29 mouse cellular contexts compared by ENCODE assay signal in genomic region chr2:158684910-158685309, GRCm38 (mm10). TPM values are rescaled to one million over a fixed set of nuclear protein-coding genes. Genes with fewer than 3 reads are reported as not detected.
DNase-seq lines count a peak whose midpoint lies in the region; ATAC-seq and TF ChIP-seq lines count a peak whose summit lies in the region.
"Had no signal": no experiment of that assay in that cellular context is flagged by ENCODE, and none has a peak within 500 bp of the region (broad histone marks: within the 10 kb centered on the region; RNA-seq: fewer than 3 reads in every experiment).

No protein-coding gene starts in this region.

- TF ChIP-seq CTCF in heart, adult 2 months (IDR thresholded peaks at IDR 0.05) = no peak
- TF ChIP-seq CTCF in left cerebral cortex, adult 2 months (IDR thresholded peaks at IDR 0.05) = no peak

- intact Hi-C loops in heart, adult 2 months (cut with DNase I) = loop anchor here (5.0 kb wide), 1 partner anchor 52 kb away; no protein-coding TSS in a partner anchor
- intact Hi-C loops in left cerebral cortex, adult 2 months (cut with DNase I) = no loop called here

- no peak for TF ChIP-seq EP300 in heart, adult 2 months (IDR thresholded peaks at IDR 0.05; ENCODE audit: insufficient read depth, low read depth, low read length)

- H3K4me3 ChIP-seq in forebrain, embryonic 15.5 days = no peak overlapping the region
- no peak overlapping the region for H3K4me3 ChIP-seq in forebrain, embryonic 12.5 days (replicated peaks)
- H3K4me3 ChIP-seq in heart, adult 2 months = no peak overlapping the region
- no peak overlapping the region for H3K4me3 ChIP-seq in heart, embryonic 10.5 days
- no peak overlapping the region for H3K4me3 ChIP-seq in left cerebral cortex, adult 2 months
- H3K4me3 ChIP-seq in brown adipose tissue, adult 24 weeks (ENCODE audit: insufficient read depth, low read depth, low read length) = no peak overlapping the region
- H3K4me3 ChIP-seq: embryonic facial prominence, embryonic 13.5 days; hindbrain, embryonic 10.5 days; intestine, embryonic 15.5 days; limb, embryonic 10.5 days; limb, embryonic 15.5 days; liver, embryonic 13.5 days; megakaryocyte, embryonic 14.5 days; neural tube, embryonic 13.5 days had no signal

- WGBS in forebrain, embryonic 15.5 days = 89% methylated on average over 3 of the region's 3 CpGs
- WGBS in forebrain, embryonic 12.5 days = 92% methylated on average over 3 of the region's 3 CpGs
- WGBS in heart, adult 2 months = 59% methylated on average over 3 of the region's 3 CpGs
- WGBS in heart, embryonic 10.5 days = 79% methylated on average over 3 of the region's 3 CpGs

- H3K9me3 ChIP-seq in forebrain, embryonic 15.5 days = no peaks in the 10 kb centered on the region
- H3K9me3 ChIP-seq in forebrain, embryonic 12.5 days = no peaks in the 10 kb centered on the region
- H3K9me3 ChIP-seq in heart, embryonic 10.5 days = no peaks in the 10 kb centered on the region
- H3K9me3 ChIP-seq: embryonic facial prominence, embryonic 13.5 days; G1E; hindbrain, embryonic 10.5 days; intestine, embryonic 15.5 days; limb, embryonic 10.5 days; limb, embryonic 15.5 days; liver, embryonic 13.5 days; megakaryocyte, embryonic 14.5 days; neural tube, embryonic 13.5 days had no signal

- no peak overlapping the region for H3K9ac ChIP-seq in forebrain, embryonic 15.5 days (replicated peaks)
- no peak overlapping the region for H3K9ac ChIP-seq in forebrain, embryonic 12.5 days
- no peak overlapping the region for H3K9ac ChIP-seq in heart, adult 2 months (ENCODE audit: low read depth, low read length)
- H3K9ac ChIP-seq: embryonic facial prominence, embryonic 13.5 days; intestine, embryonic 15.5 days; limb, embryonic 15.5 days; liver, embryonic 13.5 days; neural tube, embryonic 13.5 days had no signal

- H3K4me2 ChIP-seq in forebrain, embryonic 15.5 days (replicated peaks) = no peak overlapping the region
- no peak overlapping the region for H3K4me2 ChIP-seq in forebrain, embryonic 12.5 days
- H3K4me2 ChIP-seq: embryonic facial prominence, embryonic 13.5 days; intestine, embryonic 15.5 days; limb, embryonic 15.5 days; liver, embryonic 13.5 days; neural tube, embryonic 13.5 days had no signal

- H3K27ac ChIP-seq in forebrain, embryonic 15.5 days (replicated peaks) = peak overlapping the region; percentile 75
- no peak overlapping the region for H3K27ac ChIP-seq in forebrain, embryonic 12.5 days
- H3K27ac ChIP-seq in heart, adult 2 months = peak overlapping the region; percentile 15; the same call in 1 of the 2 replicates
- no peak overlapping the region for H3K27ac ChIP-seq in heart, embryonic 10.5 days
- peak overlapping the region; percentile 56 for H3K27ac ChIP-seq in left cerebral cortex, adult 2 months
- H3K27ac ChIP-seq in brown adipose tissue, adult 24 weeks (replicated peaks; ENCODE audit: low read depth, low read length) = 0 out of 2 replicates have a peak overlapping the region, but pooled peaks have one; percentile 31
- H3K27ac ChIP-seq: embryonic facial prominence, embryonic 13.5 days; hindbrain, embryonic 10.5 days; hindbrain, postnatal 0 days; intestine, embryonic 15.5 days; kidney, postnatal 0 days; limb, embryonic 10.5 days; limb, embryonic 15.5 days; liver, embryonic 13.5 days; neural tube, embryonic 13.5 days had no signal

- no peaks in the 10 kb centered on the region for H3K79me2 ChIP-seq in heart, adult 2 months (replicated peaks; ENCODE audit: control insufficient read depth, insufficient read depth, low read length)

- no peak for ATAC-seq in forebrain, embryonic 15.5 days (replicated peaks)
- no peak for ATAC-seq in forebrain, embryonic 12.5 days (ENCODE audit: low FRiP score)
- ATAC-seq: hindbrain, postnatal 0 days; intestine, embryonic 15.5 days; lung, postnatal 0 days had no signal

- H3K36me3 ChIP-seq in forebrain, embryonic 15.5 days = no peaks in the 10 kb centered on the region
- H3K36me3 ChIP-seq in forebrain, embryonic 12.5 days (replicated peaks) = no peaks in the 10 kb centered on the region
- H3K36me3 ChIP-seq in heart, adult 2 months (ENCODE audit: control insufficient read depth, insufficient read depth, low read length) = no peaks in the 10 kb centered on the region; the same call in 1 of the 2 replicates
- H3K36me3 ChIP-seq in heart, embryonic 10.5 days = no peaks in the 10 kb centered on the region
- H3K36me3 ChIP-seq: embryonic facial prominence, embryonic 13.5 days; G1E; hindbrain, embryonic 10.5 days; intestine, embryonic 15.5 days; limb, embryonic 10.5 days; limb, embryonic 15.5 days; liver, embryonic 13.5 days; neural tube, embryonic 13.5 days had no signal

- H3K4me1 ChIP-seq in forebrain, embryonic 15.5 days = peaks cover 62% of the 10 kb centered on the region
- H3K4me1 ChIP-seq in forebrain, embryonic 12.5 days = peaks cover 29% of the 10 kb centered on the region
- H3K4me1 ChIP-seq in heart, adult 2 months (ENCODE audit: control insufficient read depth, insufficient read depth, low read length) = peaks cover 21% of the 10 kb centered on the region
- peaks cover 46% of the 10 kb centered on the region for H3K4me1 ChIP-seq in heart, embryonic 10.5 days
- peaks cover 45% of the 10 kb centered on the region for H3K4me1 ChIP-seq in brown adipose tissue, adult 24 weeks (ENCODE audit: control insufficient read depth, insufficient read depth, insufficient read length, low read length)
- H3K4me1 ChIP-seq: intestine, embryonic 15.5 days had no signal

- no peaks in the 10 kb centered on the region for H3K27me3 ChIP-seq in forebrain, embryonic 15.5 days
- H3K27me3 ChIP-seq in forebrain, embryonic 12.5 days = no peaks in the 10 kb centered on the region
- H3K27me3 ChIP-seq in heart, adult 2 months (ENCODE audit: control insufficient read depth, insufficient read depth, low read length) = no peaks in the 10 kb centered on the region
- H3K27me3 ChIP-seq in heart, embryonic 10.5 days (ENCODE audit: insufficient read depth, poor library complexity, severe bottlenecking) = no peaks in the 10 kb centered on the region
- H3K27me3 ChIP-seq: embryonic facial prominence, embryonic 13.5 days; intestine, embryonic 15.5 days; limb, embryonic 15.5 days; liver, embryonic 13.5 days; neural tube, embryonic 13.5 days had no signal

- TF ChIP-seq POLR2A in heart, adult 2 months (IDR thresholded peaks at IDR 0.05; ENCODE audit: insufficient read depth, low read depth, low read length) = no peak

- DNase-seq in heart, adult 2 months = no peak
- no peak for DNase-seq in heart, embryonic 10.5 days (ENCODE audit: low spot score)
- DNase-seq in left cerebral cortex, adult 2 months (ENCODE audit: extremely low spot score in 1 of 2, low spot score in 2 of 2) = peak in 1 of 2 experiments; percentile 12
- DNase-seq in left cerebral cortex, adult 11 months (ENCODE audit: low spot score) = no peak
- DNase-seq: adrenal gland, adult 8-10 months; cerebellum, adult 11 months; cerebellum, adult 9-10 months; cerebellum, postnatal 36 days; heart, postnatal 14 days; kidney, adult 8-10 months; liver, embryonic 13.5 days; lung, adult 18-20 months; lung, postnatal 4 days; thymus, adult 2 months; thymus, postnatal 4 days had no signal

RNA-seq across cellular contexts. Expression of gene Ppp1r16b, which starts 19.7 kb away (rescaled TPM):
- polyA plus RNA-seq in forebrain, embryonic 15.5 days (2015; fragmentation: Nextera tagmentation; extraction: Ambion mirVana) = 22.1 and 24.4 TPM in 2 replicates
- 2.9 and 3.2 TPM in 2 replicates for polyA plus RNA-seq in forebrain, embryonic 12.5 days (2016; fragmentation: Nextera tagmentation; extraction: Ambion mirVana)
- 10 to 100 TPM; 10.4 to 12.3 TPM for total RNA-seq in heart, adult 2 months (2021)
- 3.3 and 5.3 TPM in 2 replicates for polyA plus RNA-seq in heart, adult 2 months (2012; rRNA removed)
- polyA plus RNA-seq in heart, embryonic 10.5 days (2016; fragmentation: Nextera tagmentation; extraction: Ambion mirVana) = 4.1 and 4.7 TPM in 2 replicates
- total RNA-seq in left cerebral cortex, adult 2 months (2021) = 100 to 1,000 TPM; 135 to 138 TPM
- 1.1 and 2.3 TPM in 2 replicates for polyA plus RNA-seq in brown adipose tissue, adult 24 weeks (2012; ENCODE audit: insufficient read depth, insufficient read length, missing spikeins)
- polyA plus RNA-seq: G1E had no signal

Comparison
In these comparisons a context has a peak if more than half of its experiments do, and no peak if none do; other contexts are left out.
1. H3K27ac ChIP-seq: peak in forebrain, embryonic 15.5 days (single experiment), heart, adult 2 months (single experiment), left cerebral cortex, adult 2 months (single experiment) and brown adipose tissue, adult 24 weeks (single experiment); none in forebrain, embryonic 12.5 days (single experiment) and heart, embryonic 10.5 days (single experiment).